18 mouse cellular contexts compared by ENCODE assay signal in genomic region chr17:84924779-84925178, GRCm38 (mm10).
"Had no signal": no experiment of that assay in that cellular context is flagged by ENCODE, and none has a peak within 500 bp of the region (broad histone marks: within the 10 kb centered on the region; RNA-seq: fewer than 3 reads in every experiment).

No protein-coding gene starts in this region.

- ATAC-seq: hindbrain, embryonic 16.5 days; inflammation-experienced regulatory T-cells, adult 6 months; intestine, postnatal 0 days; lung, postnatal 0 days had no signal

- H3K4me3 ChIP-seq: layer of hippocampus, adult 2 months; limb, embryonic 13.5 days; megakaryocyte, embryonic 14.5 days; neural tube, embryonic 12.5 days had no signal

- H3K9ac ChIP-seq: limb, embryonic 13.5 days; neural tube, embryonic 12.5 days had no signal

- H3K27me3 ChIP-seq: limb, embryonic 13.5 days; megakaryocyte, embryonic 14.5 days; neural tube, embryonic 12.5 days had no signal

- H3K9me3 ChIP-seq: limb, embryonic 13.5 days; megakaryocyte, embryonic 14.5 days; neural tube, embryonic 12.5 days had no signal

- H3K4me2 ChIP-seq: limb, embryonic 13.5 days; neural tube, embryonic 12.5 days had no signal

- H3K4me1 ChIP-seq: limb, embryonic 13.5 days; neural tube, embryonic 12.5 days had no signal

- H3K36me3 ChIP-seq: limb, embryonic 13.5 days; neural tube, embryonic 12.5 days had no signal

- DNase-seq: kidney, adult 9 months; kidney, postnatal 10 days; kidney, postnatal 4 days; left cerebral cortex, postnatal 4 days; lung, adult 18-20 months; lung, postnatal 4 days; midbrain, embryonic 14.5 days; retina, postnatal 1 day; right cerebral cortex, postnatal 4 days; thymus, postnatal 36 days had no signal

- H3K27ac ChIP-seq: layer of hippocampus, adult 2 months; limb, embryonic 13.5 days; neural tube, embryonic 12.5 days had no signal
